Mouse (Mus musculus) heart, embryonic 14.5 days (tissue): ENCODE data around the gene Inha. TPM values are rescaled to one million over a fixed set of nuclear protein-coding genes. Genes with fewer than 3 reads are reported as not detected.

Experiments used
- ATAC-seq: fragments of 200-750 bp; cut with Nextera tagmentation; 2 replicates; pipeline ENCODE4 v1.8.0; 2017; ENCODE audit warnings: low read depth, moderate TSS enrichment; ENCODE audit not compliant: insufficient number of reproducible peaks, insufficient read depth, low FRiP score
- H3K27ac ChIP-seq, 2 experiments: fragments of 200-500 bp in 1 of 2; fragments of 300-500 bp in 1 of 2; sonication (generic) in 1 of 2; replicated peaks in 1 of 2; 2 replicates each; pipeline ENCODE4 v1.5.1; 2012 to 2014; ENCODE audit warnings: low read depth in 2 of 2, low read length in 2 of 2, control low read depth in 1 of 2, mild to moderate bottlenecking in 1 of 2, mixed read lengths in 1 of 2; ENCODE audit not compliant: control insufficient read depth in 1 of 2, insufficient read depth in 1 of 2
- H3K27me3 ChIP-seq: fragments of 300-500 bp; sonication (generic); 2 replicates; pipeline ENCODE4 v1.6.1; 2014; ENCODE audit warnings: mild to moderate bottlenecking, low read length, control low read depth; ENCODE audit not compliant: control insufficient read depth, insufficient read depth
- H3K36me3 ChIP-seq: fragments of 300-500 bp; sonication (generic); 2 replicates; pipeline ENCODE4 v1.6.1; 2014; ENCODE audit warnings: mild to moderate bottlenecking, control low read depth, low read length, mixed read lengths; ENCODE audit not compliant: control insufficient read depth, insufficient read depth
- H3K4me1 ChIP-seq, 2 experiments: fragments of 200-500 bp in 1 of 2; fragments of 300-500 bp in 1 of 2; sonication (generic) in 1 of 2; 2 replicates each; pipeline ENCODE4 v1.6.1; 2012 to 2014; ENCODE audit warnings: low read length in 2 of 2, control low read depth in 1 of 2, mixed read lengths in 1 of 2; ENCODE audit not compliant: control insufficient read depth in 2 of 2, insufficient read depth in 2 of 2
- H3K4me2 ChIP-seq: fragments of 300-500 bp; sonication (generic); 2 replicates; pipeline ENCODE4 v1.6.1; 2014; ENCODE audit warnings: mild to moderate bottlenecking, low read length
- H3K4me3 ChIP-seq, 2 experiments: fragments of 200-500 bp in 1 of 2; fragments of 300-500 bp in 1 of 2; sonication (generic) in 1 of 2; 2 replicates each; pipeline ENCODE4 v1.5.1; 2012 to 2014; ENCODE audit warnings: low read length in 2 of 2, mild to moderate bottlenecking in 2 of 2, control low read depth in 1 of 2, low read depth in 1 of 2, moderate library complexity in 1 of 2; ENCODE audit not compliant: control insufficient read depth in 1 of 2, insufficient read depth in 1 of 2
- H3K9ac ChIP-seq: fragments of 300-500 bp; sonication (generic); 2 replicates; pipeline ENCODE4 v1.6.1; 2014; ENCODE audit warnings: mild to moderate bottlenecking, low read length
- H3K9me3 ChIP-seq: fragments of 300-500 bp; sonication (generic); 2 replicates; pipeline ENCODE4 v1.6.1; 2016; ENCODE audit warnings: low read length, control low read depth; ENCODE audit not compliant: control insufficient read depth
- WGBS: fragments of 180-500 bp; shearing (Covaris S2); extraction: QIAGEN DNeasy Blood & Tissue Kit; methylation state at CpG from one replicate; pipeline ENCODE4 v1.1.7; 2014; 5-methylcytosine and 5-hydroxymethylcytosine counted together
- polyA plus RNA-seq: library from polyadenylated mRNA; unstranded; fragments of >200 nt; fragmentation: Nextera tagmentation; extraction: Ambion mirVana; gene quantifications from 2 replicates; pipeline ENCODE4 v1.2.1, GENCODE M21; 2014

The Inha gene
- polyA plus RNA-seq, 1 experiment from 2014 or later: 3.9 TPM

GRCm38 (mm10) chr1:75530546-75530945 lies 23.7 kb downstream of the Inha start:
- Histone ChIP-seq H3K9ac (no peak overlapping the region), H3K4me1 (no peaks in the 10 kb centered on the region), H3K27me3 (no peaks in the 10 kb centered on the region), H3K9me3 (no peaks in the 10 kb centered on the region), H3K4me3 (no peak overlapping the region), H3K27ac (no peak overlapping the region), H3K36me3 (peaks cover 88% of the 10 kb centered on the region), H3K4me2 (no peak overlapping the region)
- WGBS: 48% methylated on average over 4 of the region's 4 CpGs
- no peak for ATAC-seq

GRCm38 (mm10) chr1:75532280-75533172 lies 25.6 kb downstream of the Inha start:
- H3K36me3 ChIP-seq: peaks cover 87% of the 10 kb centered on the region
- no peak overlapping the region for H3K9ac ChIP-seq
- WGBS: 83% methylated on average over 19 of the region's 19 CpGs
- H3K27ac ChIP-seq: no peak overlapping the region
- no peak overlapping the region for H3K4me3 ChIP-seq
- no peaks in the 10 kb centered on the region for H3K27me3 ChIP-seq
- ATAC-seq: no peak
- H3K9me3 ChIP-seq: no peaks in the 10 kb centered on the region
- no peaks in the 10 kb centered on the region for H3K4me1 ChIP-seq
- H3K4me2 ChIP-seq: no peak overlapping the region

GRCm38 (mm10) chr1:75533325-75534252 lies 26.7 kb downstream of the Inha start:
- Histone ChIP-seq H3K36me3 (peaks cover 78% of the 10 kb centered on the region), H3K27ac (no peak overlapping the region)
- WGBS: 80% methylated on average over 19 of the region's 19 CpGs

GRCm38 (mm10) chr1:75537587-75537986 lies 30.7 kb downstream of the Inha start:
- H3K27me3 ChIP-seq: no peaks in the 10 kb centered on the region
- H3K4me3 ChIP-seq: no peak overlapping the region
- no peak overlapping the region for H3K4me2 ChIP-seq
- no peaks in the 10 kb centered on the region for H3K9me3 ChIP-seq
- H3K4me1 ChIP-seq: no peaks in the 10 kb centered on the region
- no peak overlapping the region for H3K9ac ChIP-seq
- WGBS: 55% methylated on average over 2 of the region's 2 CpGs
- peaks cover 45% of the 10 kb centered on the region for H3K36me3 ChIP-seq
- H3K27ac ChIP-seq: no peak overlapping the region
- ATAC-seq: no peak

More at GRCm38 (mm10) chr1:75533325-75534252, 26.7 kb downstream of the Inha start:
- Histone ChIP-seq H3K9ac (no peak overlapping the region), H3K27me3 (no peaks in the 10 kb centered on the region), H3K4me3 (no peak overlapping the region), H3K4me2 (no peak overlapping the region), H3K9me3 (no peaks in the 10 kb centered on the region), H3K4me1 (no peaks in the 10 kb centered on the region)
- ATAC-seq: no peak

GRCm38 (mm10) chr1:75538597-75539190 lies 31.8 kb downstream of the Inha start:
- Histone ChIP-seq H3K27ac (no peak overlapping the region), H3K9me3 (no peaks in the 10 kb centered on the region), H3K9ac (no peak overlapping the region), H3K4me3 (no peak overlapping the region), H3K27me3 (no peaks in the 10 kb centered on the region), H3K4me2 (no peak overlapping the region), H3K4me1 (no peaks in the 10 kb centered on the region), H3K36me3 (peaks cover 34% of the 10 kb centered on the region)
- WGBS: 68% methylated on average over 9 of the region's 9 CpGs
- no peak for ATAC-seq

- H3K9ac ChIP-seq: no peak overlapping the region
- H3K4me2 ChIP-seq: no peak overlapping the region
- H3K36me3 ChIP-seq: peaks cover 11% of the 10 kb centered on the region
- peaks cover 7 to 8% of the 10 kb centered on the region in 2 experiments; a peak in 3 of 4 replicates for H3K4me1 ChIP-seq
- H3K27me3 ChIP-seq: no peaks in the 10 kb centered on the region
- WGBS: 89% methylated on average over 7 of the region's 7 CpGs
- ATAC-seq: no peak
- no peak overlapping the region for H3K27ac ChIP-seq
- no peaks in the 10 kb centered on the region for H3K9me3 ChIP-seq
- no peak overlapping the region for H3K4me3 ChIP-seq
These were observed 34.6 kb downstream of the Inha start for GRCm38 (mm10) chr1:75541496-75541895.

GRCm38 (mm10) chr1:75544351-75544750 lies 37.5 kb downstream of the Inha start:
- 82% methylated on average over 6 of the region's 6 CpGs for WGBS
- no peak for ATAC-seq

More at GRCm38 (mm10) chr1:75544351-75544750, 37.5 kb downstream of the Inha start:
- Histone ChIP-seq H3K4me2 (no peak overlapping the region), H3K4me1 (peaks cover 17 to 29% of the 10 kb centered on the region in 2 experiments), H3K27ac (no peak overlapping the region), H3K9ac (no peak overlapping the region), H3K9me3 (no peaks in the 10 kb centered on the region), H3K27me3 (no peaks in the 10 kb centered on the region), H3K36me3 (0 out of 2 replicates have a peak, but pooled peaks cover 7% of the 10 kb centered on the region), H3K4me3 (no peak overlapping the region)
